Mouse (Mus musculus): ENCODE measurements around the gene Arid1b.

The Arid1b gene

DNA sequence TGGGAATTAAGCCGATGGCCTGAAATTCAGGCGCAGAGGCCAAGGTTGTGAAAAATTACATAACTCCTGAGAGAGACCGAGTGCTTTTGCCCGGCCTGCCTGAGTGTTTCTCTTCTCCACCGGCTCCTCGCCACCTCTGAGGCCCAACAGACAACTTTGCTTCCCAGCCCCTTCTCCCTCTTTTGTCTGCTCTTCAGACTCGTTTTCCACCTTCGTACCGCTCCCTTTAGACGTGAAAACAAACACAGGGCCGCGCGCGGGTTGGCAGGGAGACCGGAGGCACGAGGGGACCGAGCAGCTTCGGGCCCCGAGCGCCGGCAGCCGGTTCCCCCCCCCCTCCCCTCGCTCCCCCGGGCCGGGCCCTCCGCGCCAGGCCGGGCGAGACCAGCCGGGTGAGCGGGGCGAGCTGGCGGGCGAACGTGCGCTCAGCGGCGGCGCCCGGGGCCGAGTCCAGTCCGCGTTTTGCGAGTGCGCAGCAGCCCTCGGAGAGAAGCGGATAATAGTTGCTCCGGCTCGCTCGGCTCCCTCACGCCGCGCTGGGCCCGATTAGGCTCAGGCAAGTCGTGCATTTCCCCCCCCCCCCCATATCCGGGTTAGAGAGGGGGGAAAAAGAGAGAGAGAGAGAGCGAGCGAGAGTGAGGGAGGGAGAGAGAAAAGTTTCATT, at the start of gene Arid1b:
TSS of gene Arid1b (plus strand) at position 493 of the 664 bp plus-strand sequence.
- in situ Hi-C loops (cut with MboI): no loop called here

DNA sequence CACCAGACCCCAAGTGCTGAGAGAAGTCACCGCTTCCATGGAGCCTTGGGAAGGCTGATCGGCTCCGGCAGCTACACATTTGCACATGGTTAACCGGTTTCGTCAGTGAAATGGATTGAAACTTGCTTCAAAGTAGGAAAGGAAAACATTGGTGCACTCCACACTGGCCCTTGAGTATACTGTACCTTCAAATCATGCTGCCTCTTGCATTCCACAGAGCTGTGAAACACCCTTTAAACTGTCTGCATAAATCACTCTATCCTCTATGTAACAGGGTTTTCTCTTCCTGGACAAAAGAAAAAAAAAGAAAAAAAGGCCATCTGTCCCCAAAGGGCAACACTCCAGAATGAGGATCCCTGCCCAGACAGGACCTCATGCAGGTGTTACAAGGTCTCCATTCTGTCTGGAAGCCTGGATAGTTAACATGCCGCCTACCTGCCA, 48.8 kb upstream of the Arid1b start:
- in situ Hi-C loops (cut with MboI): no loop called here

DNA sequence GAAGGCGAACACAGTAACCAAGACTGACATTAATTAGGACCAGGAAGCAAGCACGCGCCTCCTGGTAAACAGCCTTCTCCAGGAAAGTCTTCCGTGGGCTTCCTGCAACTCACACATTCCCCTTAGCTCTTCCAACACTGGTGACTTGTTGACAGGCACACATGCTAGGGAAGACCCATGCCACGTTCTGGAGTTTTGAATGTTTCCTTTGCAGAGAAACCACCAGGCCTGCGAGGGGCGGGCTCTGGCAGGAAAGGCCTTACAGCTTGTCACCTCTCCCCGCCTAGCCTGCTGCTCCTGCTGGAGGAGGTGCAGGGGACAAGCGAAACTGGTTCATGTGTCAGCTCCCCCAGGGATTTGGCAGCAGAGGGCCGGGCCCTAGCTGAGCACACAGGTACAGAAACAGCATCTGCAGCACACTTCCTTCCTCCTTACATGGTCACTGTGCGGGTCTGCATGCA, 48.2 kb upstream of the Arid1b start:
- in situ Hi-C loops (cut with MboI): no loop called here

DNA sequence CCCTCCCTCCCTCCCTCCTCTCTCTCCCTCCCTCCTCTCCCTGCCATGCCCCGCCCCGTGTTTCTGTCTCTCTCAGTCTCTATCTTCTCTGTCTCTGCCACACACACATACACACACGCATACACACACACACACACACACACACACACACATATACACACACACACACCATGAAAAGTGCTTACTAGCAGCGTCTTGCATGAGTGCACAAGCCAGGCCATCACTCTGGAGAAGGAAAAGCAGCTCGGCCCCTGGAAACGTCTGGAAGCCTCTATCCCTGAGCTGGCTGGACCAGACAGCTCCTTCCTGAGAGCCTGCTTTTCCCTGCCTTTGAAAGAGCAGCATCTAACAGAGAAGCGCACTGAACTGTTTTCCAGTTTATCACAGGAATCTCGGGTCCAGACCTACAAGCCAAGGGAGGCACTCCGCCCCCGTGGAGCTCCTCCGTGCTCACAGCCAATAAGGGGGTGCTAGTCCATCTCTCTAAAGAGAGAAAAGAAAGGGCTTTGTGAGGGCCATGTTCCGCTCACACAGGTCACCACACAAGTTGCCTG, 47.6 kb upstream of the Arid1b start:
- in situ Hi-C loops (cut with MboI): no loop called here

DNA sequence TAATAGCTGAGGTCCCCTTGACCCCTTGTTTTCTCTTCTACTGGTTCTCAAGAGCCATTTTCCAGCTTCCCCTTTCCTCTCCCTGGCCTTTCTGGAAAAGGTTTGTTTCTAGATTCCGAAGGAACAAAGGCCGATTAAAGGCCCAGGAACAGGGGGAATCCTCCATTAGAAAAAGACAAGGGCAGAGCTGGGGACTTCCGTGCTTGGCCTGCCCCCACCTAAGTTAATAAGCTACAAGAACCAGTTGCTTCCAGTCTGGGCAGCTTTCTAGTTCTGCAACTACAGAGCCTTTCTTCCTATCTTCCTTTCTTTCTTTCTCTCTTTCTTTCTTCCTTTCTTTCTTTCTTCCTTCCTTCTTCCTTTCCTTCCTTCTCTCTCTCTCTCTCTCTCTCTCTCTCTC, 47.1 kb upstream of the Arid1b start:
- in situ Hi-C loops (cut with MboI): no loop called here

DNA sequence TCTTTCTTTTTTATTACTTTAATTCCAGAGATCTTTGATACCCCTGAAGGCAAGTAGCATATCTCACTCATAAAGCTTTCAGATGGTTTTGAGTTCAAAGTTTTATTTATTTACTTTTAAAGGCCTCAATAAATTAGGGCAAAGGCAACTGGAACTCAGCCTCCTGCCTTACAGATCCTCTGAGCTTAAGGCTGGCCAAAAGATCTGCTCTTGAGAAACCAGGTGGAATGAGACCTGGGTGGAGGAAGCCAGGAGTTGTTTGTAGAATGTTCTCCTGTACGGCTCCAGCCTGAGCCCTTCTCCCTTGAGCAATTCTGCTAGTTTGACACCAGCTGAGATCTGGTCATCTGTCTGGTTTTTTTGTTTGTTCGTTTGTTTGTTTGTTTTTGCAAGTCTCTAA, 46.7 kb upstream of the Arid1b start:
- in situ Hi-C loops (cut with MboI): no loop called here

DNA sequence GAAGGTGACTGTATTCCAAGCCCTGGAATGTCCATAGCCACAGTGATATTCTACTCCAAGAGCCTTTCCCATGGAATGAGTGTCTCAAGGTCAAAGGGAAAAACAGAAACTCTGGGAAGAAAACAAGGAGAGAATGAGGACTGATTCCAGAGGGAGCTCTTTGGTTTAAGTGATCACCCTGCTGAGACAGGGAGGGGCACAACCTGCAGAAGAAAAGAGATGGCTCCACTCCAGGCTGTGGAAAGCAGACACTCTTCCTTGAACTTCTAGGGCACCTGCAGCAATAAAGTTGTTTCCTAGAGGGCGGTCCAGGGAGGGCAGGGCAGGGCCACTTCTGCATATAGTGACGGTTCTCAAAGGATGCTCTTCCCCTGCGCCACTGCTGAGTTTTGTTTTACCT, 45.6 kb upstream of the Arid1b start:
- in situ Hi-C loops (cut with MboI): no loop called here

DNA sequence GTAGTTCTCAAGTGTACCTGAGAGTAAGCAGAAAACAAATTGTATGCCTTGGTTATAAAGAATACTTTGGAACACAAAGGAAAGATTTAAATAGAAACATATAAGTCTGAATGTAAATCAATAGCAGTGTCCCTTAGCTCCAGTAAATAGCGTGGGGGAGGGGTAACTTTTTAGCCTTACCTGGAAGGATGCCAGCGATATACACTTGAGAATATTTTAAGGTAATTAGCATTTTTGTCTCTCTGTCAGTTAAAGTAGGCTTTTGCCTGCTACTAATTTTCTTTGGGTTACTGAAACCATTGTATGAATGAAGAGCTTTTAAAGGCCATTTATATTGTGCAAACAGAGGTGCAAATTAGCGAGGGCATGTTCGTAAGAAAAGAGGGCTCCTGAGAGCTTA, 39.7 kb upstream of the Arid1b start:
- in situ Hi-C loops (cut with MboI): no loop called here

DNA sequence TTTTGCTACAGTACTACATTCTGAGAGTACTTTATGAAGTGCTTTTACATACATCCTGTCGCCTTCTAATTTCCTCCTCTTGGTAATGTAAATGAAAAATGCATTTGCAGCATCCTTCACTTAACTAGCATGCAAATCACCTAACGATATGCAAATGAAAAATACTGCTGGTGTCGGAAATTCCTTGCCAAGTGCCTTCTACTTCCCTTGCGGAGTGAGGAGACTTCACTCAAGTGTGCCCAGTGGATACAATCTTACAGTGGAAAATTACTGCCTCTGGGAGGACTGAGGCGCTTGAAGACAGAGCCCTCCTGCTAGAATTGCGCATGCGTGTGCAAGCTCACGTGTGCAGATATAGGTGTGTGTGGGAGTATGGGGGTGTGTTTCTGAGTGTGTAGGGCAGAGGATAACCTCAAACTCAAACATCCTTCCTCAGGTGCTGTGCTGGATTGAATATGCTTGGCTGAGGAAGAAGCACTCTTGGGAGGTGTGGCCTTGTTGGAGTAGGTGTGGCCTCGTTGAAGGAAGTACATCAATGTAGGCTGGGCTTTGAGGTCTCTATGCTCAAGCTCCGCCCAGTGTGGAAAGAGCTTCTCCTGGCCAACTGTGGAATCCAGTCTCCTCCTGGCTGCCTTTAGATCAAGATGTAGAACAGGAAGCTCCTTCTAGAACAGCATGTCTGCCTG, 29.8 kb upstream of the Arid1b start:
- in situ Hi-C loops (cut with MboI): no loop called here

DNA sequence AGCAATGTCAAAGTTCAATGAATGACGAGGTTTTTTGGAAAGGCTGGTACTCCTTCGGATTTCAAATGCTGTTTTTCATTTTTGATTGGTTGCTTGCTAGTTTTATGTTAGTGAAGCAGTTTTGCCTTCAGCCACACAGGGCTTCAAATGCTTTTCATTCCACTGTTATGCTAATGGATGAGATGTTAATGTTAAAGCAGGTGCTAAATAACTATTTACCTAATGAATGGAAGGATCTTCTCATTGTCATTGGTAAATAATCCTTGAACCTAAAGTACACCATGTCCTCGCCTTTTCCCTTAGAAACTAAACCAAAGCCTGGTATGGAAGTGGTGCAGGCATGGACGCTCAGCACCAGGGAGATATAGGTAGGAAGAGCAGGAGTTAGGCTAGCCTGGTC, 26.9 kb upstream of the Arid1b start:
- in situ Hi-C loops (cut with MboI): no loop called here

DNA sequence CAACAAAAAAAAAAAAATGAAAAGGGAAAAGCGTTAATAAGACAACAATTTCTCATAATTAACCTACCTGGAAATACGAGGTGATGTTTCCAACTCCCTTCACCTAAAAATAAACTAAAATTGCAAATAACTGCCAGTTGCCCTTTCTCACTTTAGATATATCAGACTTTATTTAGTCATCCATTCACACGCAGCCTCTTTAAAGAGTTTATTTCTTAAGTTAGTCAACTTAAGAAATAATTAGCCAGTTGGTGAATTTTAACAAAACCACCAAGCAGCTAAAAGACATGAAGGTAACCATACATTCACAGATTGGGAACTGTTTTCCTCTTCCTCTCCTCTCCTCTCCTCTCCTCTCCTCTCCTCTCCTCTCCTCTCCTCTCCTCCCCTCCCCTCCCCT, 26.1 kb upstream of the Arid1b start:
- in situ Hi-C loops (cut with MboI): no loop called here

DNA sequence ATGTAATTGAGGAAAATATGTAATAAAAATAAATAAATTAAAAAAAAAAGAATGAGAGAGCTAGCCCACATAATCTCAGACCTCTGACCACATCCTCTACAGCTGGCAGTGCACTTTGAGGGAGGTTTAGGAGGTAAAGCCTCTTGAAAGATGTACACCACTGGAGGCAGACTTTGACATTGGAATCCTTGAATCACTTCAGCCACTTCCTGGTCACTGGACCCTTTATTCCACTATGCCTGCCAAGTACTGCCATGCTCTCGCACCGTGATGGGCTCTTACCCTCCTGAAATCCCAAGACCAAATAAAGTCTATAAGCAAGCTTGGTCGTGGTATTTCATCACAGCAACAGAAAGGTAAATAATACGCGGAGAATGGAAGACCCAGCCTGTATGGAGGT, 25.3 kb upstream of the Arid1b start:
- in situ Hi-C loops (cut with MboI): no loop called here

DNA sequence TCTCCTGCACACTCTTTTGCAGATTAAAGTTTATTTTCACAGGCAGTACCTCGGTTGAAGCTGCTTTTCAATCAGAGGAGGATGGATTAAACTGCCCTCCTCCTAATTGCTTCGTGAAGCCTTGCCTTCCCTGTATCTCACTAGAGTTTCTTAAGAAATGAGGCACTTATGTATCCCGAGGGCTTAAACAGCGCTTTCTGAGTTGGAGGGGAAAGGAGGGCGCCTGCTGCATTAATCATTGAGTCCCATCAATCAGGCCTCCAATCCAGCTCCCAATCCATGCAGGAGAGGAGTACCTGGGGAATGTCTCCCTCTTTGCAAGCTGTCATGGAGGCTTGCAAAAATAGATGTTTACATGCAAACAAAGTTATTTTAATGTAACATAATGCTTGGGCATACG, 21.9 kb upstream of the Arid1b start:
- in situ Hi-C loops (cut with MboI): no loop called here

DNA sequence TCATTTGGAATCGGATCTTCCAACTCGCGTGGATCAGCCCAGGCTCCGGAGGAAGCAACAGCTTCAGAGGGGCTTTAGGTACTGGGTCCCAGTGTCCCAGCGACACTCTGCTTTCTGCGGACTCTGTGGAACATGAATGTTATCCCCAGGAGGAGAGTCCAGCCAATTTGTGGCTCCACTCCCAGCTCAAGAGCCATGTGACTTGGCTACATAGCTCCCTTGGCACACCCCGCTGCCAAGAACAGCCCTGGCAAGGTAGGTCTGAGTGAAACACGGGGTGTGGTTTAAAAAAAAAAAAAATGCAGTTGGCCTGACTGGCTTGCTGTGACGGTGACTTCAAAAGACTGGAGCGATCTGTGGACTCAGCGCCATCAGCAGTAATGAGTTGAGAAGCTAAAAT, 19.4 kb upstream of the Arid1b start:
- in situ Hi-C loops (cut with MboI): no loop called here

DNA sequence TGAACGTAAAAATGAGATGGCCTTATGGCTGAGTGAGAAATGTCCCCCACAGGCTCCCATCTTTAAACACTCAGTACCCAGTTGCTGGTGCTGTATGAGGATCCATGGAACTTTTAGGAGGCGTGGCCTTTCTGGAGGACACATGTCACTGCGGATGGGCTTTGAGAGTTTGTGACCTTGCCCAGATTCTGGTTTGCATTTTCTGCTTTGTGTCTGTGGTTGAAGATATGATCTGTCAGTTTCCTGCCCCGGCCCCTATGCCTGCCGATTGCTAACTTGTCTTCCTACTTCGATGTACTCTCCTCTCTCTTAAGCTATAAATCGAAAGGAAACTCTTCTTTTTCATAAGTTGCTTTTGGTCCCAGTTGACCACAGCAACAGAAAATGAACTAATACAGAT, 14.0 kb upstream of the Arid1b start:
- in situ Hi-C loops (cut with MboI): no loop called here

DNA sequence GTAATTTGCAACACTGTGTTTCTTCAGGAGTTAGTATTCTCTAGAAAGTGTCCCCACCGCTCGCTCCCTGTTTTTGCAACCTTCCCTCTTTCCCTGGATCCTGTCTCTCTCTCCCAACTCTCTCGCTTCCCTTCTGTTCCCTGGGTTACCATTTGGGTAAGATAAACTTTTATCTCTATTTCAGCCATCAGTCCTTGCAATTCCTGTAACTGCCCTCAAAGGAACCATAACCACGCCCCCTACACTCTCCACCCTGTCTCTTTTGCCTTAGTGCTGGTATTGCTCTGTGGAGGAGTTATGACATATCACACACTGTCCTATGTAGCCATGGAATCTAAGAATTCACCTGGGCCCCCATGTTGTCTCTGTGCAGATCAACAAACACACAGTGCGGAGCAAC, 11.3 kb upstream of the Arid1b start:
- in situ Hi-C loops (cut with MboI): no loop called here

DNA sequence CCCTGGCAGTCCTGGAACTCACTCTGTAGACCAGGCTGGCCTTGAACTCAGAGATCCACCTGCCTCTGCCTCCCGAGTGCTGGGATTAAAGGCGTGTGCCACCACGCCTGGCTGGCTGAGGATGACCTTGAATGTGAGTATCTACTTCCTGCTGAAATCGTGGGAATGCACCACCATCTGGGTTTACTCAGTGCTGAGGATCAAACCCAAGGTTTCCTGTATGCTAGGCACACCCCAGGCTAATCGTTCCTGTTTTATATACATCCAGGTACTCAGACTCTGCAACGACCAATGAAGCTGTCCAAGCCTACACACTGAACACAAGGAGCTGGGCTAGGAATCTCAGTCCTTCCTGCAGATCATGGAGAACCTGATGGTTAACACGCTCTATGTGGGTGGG, 9.4 kb upstream of the Arid1b start:
- in situ Hi-C loops (cut with MboI): no loop called here

DNA sequence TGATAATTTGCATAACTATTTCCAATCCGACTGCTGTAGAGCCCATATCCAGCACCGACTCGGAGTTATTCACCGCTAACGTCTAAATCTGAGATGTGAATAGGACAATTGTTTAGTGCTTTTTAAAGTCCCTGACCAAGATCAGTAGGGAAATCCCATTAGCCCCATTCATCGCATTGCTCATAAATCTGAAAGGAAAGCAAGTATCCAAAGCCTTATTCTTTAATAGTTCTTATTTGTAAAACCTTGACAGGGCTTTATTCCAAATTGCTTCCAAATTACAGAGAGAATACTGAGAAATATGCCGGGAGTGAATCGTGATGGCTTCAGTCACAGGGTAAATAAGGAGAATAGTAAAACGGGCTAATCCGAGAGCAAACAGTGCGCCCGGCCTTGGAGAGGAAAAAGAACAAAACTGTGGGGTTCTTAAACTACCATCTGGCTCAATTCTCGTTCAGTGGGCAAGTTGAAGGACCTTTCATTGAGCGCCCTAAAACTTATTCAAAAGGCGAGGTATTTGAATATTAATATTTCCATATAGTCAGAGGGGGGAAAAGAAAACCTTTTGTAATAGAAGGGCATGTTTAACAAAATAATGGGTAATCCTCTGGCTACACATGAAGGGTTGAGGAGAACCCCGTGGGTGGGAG, 3.1 kb upstream of the Arid1b start:
- in situ Hi-C loops (cut with MboI): no loop called here

DNA sequence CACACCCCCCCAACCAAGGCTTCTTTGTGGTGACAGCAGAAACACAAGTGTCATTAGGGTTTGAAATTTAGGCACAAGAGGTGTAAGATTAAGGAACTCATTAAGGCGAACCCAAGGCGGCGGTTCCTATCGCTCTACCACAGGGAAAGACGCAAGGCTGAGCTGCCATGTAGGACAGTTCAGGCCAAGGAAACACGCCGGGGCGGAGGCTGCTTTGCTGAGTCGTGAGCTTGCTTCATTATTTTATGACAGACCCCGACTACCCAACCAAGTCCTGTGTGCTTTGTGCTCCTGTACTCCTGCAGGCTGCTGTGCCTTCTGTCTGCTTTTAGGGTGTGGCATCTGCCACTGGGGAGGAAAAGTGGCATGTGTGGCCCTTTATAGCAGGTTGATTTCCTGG, 2.5 kb upstream of the Arid1b start:
- in situ Hi-C loops (cut with MboI): no loop called here

DNA sequence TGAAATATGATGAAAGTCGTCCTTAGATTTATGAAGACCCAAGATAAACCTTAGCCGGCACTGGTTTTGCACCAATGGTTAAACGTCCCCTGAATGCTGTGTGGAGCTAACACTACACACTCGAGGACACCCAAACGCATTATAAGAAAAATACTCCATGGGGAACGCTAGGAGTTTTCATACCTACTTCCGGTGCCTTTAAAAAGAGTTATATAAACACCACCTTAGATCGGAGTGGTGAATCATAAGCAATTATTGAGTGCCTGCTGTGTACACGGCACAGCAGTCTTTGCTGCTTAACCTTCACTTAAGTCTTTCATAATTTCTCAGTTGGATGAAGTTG, 664 bp upstream of the Arid1b start:
- in situ Hi-C loops (cut with MboI): no loop called here

DNA sequence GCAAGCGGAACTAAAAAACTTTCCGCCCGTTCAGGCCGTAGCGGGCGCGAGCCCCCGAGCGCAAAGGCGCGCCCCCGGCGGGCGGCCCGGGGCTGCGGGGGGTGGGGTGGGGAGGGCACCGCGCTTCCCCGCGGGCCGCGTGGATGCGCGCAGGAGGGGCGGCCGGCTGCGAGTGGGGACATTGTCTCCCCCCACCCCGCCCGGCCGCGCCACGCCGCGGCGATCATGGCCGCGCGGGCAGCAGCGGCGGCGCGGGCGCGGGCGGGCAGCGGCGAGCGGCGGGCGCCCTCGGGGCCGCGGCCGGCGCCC, 326 bp downstream of the Arid1b start:
- in situ Hi-C loops (cut with MboI): no loop called here

DNA sequence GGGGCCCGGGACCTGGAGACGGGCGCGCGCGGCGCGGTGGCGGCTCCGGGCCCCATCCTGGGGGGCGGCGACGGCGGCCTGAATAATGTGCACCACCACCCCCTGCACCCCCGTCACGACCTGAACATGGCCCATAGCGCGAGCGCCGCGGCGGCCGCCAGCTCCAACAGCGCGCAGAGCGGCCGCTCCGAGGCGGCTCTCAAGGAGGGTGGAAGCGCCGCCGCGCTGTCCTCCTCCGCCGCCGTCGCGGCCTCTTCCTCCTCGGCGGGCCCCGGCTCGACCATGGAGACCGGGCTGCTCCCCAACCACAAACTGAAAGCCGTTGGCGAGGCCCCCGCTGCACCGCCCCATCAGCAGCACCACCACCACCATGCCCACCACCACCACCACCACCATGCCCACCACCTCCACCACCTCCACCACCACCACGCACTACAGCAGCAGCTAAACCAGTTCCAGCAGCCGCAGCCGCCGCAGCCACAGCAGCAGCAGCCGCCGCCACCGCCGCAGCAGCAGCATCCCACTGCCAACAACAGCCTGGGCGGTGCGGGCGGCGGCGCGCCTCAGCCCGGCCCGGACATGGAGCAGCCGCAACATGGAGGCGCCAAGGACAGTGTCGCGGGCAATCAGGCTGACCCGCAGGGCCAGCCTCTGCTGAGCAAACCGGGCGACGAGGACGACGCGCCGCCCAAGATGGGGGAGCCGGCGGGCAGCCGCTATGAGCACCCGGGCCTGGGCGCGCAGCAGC, 855 bp downstream of the Arid1b start:
- in situ Hi-C loops (cut with MboI): no loop called here

Measured in mature B cell (primary cell).